Mouse (Mus musculus) spleen, embryonic (tissue): ENCODE results near the gene Exoc4.

Source experiments
- CTCF ChIA-PET: fragments of 350-600 bp; sonication (Branson Sonifier 250); formaldehyde crosslinking; loops from one replicate; lab custom pipeline; 2022; lab: Charles Lee

The Exoc4 gene

GRCm38 (mm10) chr6:33620701-33621100 is 371.8 kb downstream of the Exoc4 start:
- CTCF ChIA-PET, result no interaction called here

GRCm38 (mm10) chr6:33625931-33626330 is 377.0 kb downstream of the Exoc4 start:
- CTCF ChIA-PET, result no interaction called here

GRCm38 (mm10) chr6:33631133-33631532 is 382.2 kb downstream of the Exoc4 start:
- CTCF ChIA-PET, result no interaction called here

GRCm38 (mm10) chr6:33637192-33637591 is 388.3 kb downstream of the Exoc4 start:
- CTCF ChIA-PET, result no interaction called here

GRCm38 (mm10) chr6:33681778-33682640 is 433.1 kb downstream of the Exoc4 start:
- CTCF ChIA-PET, result interaction anchor here (0.6 kb wide), 1 partner anchor 23 kb away, joined by 10 read pairs; no protein-coding TSS in a partner anchor

GRCm38 (mm10) chr6:33683533-33683932 is 434.6 kb downstream of the Exoc4 start:
- CTCF ChIA-PET, result no interaction called here

- CTCF ChIA-PET, result no interaction called here
These were observed 436.4 kb downstream of the Exoc4 start for GRCm38 (mm10) chr6:33685321-33685720.

GRCm38 (mm10) chr6:33690601-33691000 is 441.7 kb downstream of the Exoc4 start:
- CTCF ChIA-PET, result no interaction called here

GRCm38 (mm10) chr6:33696976-33697375 is 448.1 kb downstream of the Exoc4 start:
- CTCF ChIA-PET, result no interaction called here

- CTCF ChIA-PET, result no interaction called here
These were observed 460.0 kb downstream of the Exoc4 start for GRCm38 (mm10) chr6:33708907-33709306.

GRCm38 (mm10) chr6:33709340-33709739 is 460.5 kb downstream of the Exoc4 start:
- CTCF ChIA-PET, result no interaction called here

- CTCF ChIA-PET, result no interaction called here
These were observed 462.9 kb downstream of the Exoc4 start for GRCm38 (mm10) chr6:33711742-33712141.

- CTCF ChIA-PET, result no interaction called here
These were observed 463.7 kb downstream of the Exoc4 start for GRCm38 (mm10) chr6:33712540-33713118.

GRCm38 (mm10) chr6:33716254-33716965 is 467.5 kb downstream of the Exoc4 start:
- CTCF ChIA-PET, result no interaction called here

GRCm38 (mm10) chr6:33721166-33721565 is 472.3 kb downstream of the Exoc4 start:
- CTCF ChIA-PET, result no interaction called here

GRCm38 (mm10) chr6:33722811-33723210 is 473.9 kb downstream of the Exoc4 start:
- CTCF ChIA-PET, result no interaction called here

- CTCF ChIA-PET, result no interaction called here
These were observed 475.7 kb downstream of the Exoc4 start for GRCm38 (mm10) chr6:33724596-33724995.

GRCm38 (mm10) chr6:33727271-33727670 is 478.4 kb downstream of the Exoc4 start:
- CTCF ChIA-PET, result no interaction called here

GRCm38 (mm10) chr6:33732214-33732613 is 483.3 kb downstream of the Exoc4 start:
- CTCF ChIA-PET, result no interaction called here

GRCm38 (mm10) chr6:33733602-33734001 is 484.7 kb downstream of the Exoc4 start:
- CTCF ChIA-PET, result no interaction called here

GRCm38 (mm10) chr6:33734032-33734431 is 485.1 kb downstream of the Exoc4 start:
- CTCF ChIA-PET, result no interaction called here

GRCm38 (mm10) chr6:33738857-33739291 is 490.0 kb downstream of the Exoc4 start:
- CTCF ChIA-PET, result no interaction called here
